Mouse (Mus musculus) olfactory bulb, adult 2 months (tissue): Measurements from ENCODE around the gene Vstm2a.

Experiments
- CTCF ChIP-seq: fragments of 200-500 bp; IDR thresholded peaks from 2 replicates; pipeline ENCODE4 v1.5.1; 2012; ENCODE audit warnings: low read depth, mild to moderate bottlenecking, low read length, moderate library complexity; ENCODE audit not compliant: insufficient read depth
- POLR2A ChIP-seq: fragments of 200-500 bp; IDR thresholded peaks from 2 replicates; pipeline ENCODE4 v1.6.1; 2012; ENCODE audit warnings: mild to moderate bottlenecking, low read depth, low read length, moderate library complexity; ENCODE audit not compliant: insufficient read depth

DNA sequence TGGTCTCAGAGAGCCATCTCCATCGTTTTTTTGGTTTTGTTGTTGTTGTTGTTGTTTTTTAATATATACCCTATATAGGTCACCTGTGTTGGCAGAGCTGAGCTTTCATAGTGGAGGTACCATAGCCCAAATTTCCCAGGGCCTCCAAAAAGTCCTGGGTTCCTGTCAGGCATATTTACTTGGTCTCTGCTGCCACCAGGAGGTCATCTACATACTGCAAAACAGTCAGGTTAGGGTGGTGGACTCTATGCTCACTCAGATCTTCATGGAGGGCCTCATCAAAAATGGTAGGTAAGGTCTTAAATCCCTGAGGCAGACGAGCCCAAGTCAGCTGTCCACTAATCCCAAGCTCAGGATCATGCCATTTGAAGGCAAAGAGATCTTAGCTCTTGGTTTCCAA, 146.1 kb downstream of the Vstm2a start:
- TF ChIP-seq CTCF (no peak), POLR2A (no peak)
